Mouse (Mus musculus): Measurements from ENCODE around the gene Slc12a3. TPM values are rescaled to one million over a fixed set of nuclear protein-coding genes. Genes with fewer than 3 reads are reported as not detected.

Slc12a3 gene
- polyA plus RNA-seq (2014; fragmentation: Nextera tagmentation; extraction: Ambion mirVana) = 0.08 TPM in 1 of 2 replicates, not detected in the other

- Histone ChIP-seq H3K27ac (ENCODE audit: low read depth, low read length) (no peak within 1 kb of the TSS), H3K4me2 (ENCODE audit: low read depth, low read length) (no peak within 1 kb of the TSS), H3K9ac (replicated peaks; ENCODE audit: low read depth, low read length) (no peak within 1 kb of the TSS), H3K36me3 (ENCODE audit: control insufficient read depth, insufficient read depth, low read length) (peaks cover 2% of the 10 kb centered on the region; the same call in 1 of the 2 replicates), H3K27me3 (ENCODE audit: control insufficient read depth, insufficient read depth, low read length) (no peaks in the 10 kb centered on the region), H3K4me3 (ENCODE audit: low read depth, low read length) (no peak within 1 kb of the TSS), H3K4me1 (ENCODE audit: control insufficient read depth, insufficient read depth, low read length) (no peaks in the 10 kb centered on the region), H3K9me3 (ENCODE audit: control insufficient read depth, low read length) (no peaks in the 10 kb centered on the region)
- WGBS = 82% methylated on average over 21 of the region's 21 CpGs
- no peak for ATAC-seq (ENCODE audit: low read depth)
These were observed at the start of gene Slc12a3 for GRCm38 (mm10) chr8:94328932-94329728. Gene Slc12a3 (plus strand): TSS chr8:94329201.

GRCm38 (mm10) chr8:94280001-94280613 is 48.9 kb upstream of the Slc12a3 start:
- WGBS = 86% methylated on average over 5 of the region's 5 CpGs
- no peaks in the 10 kb centered on the region for H3K4me1 ChIP-seq (ENCODE audit: control insufficient read depth, insufficient read depth, low read length)
- H3K9ac ChIP-seq (replicated peaks; ENCODE audit: low read depth, low read length) = no peak overlapping the region
- no peak for ATAC-seq (ENCODE audit: low read depth)
- H3K36me3 ChIP-seq (ENCODE audit: control insufficient read depth, insufficient read depth, low read length) = no peaks in the 10 kb centered on the region
- no peak overlapping the region for H3K27ac ChIP-seq (ENCODE audit: low read depth, low read length)
- no peaks in the 10 kb centered on the region for H3K9me3 ChIP-seq (ENCODE audit: control insufficient read depth, low read length)
- no peaks in the 10 kb centered on the region for H3K27me3 ChIP-seq (ENCODE audit: control insufficient read depth, insufficient read depth, low read length)
- no peak overlapping the region for H3K4me2 ChIP-seq (ENCODE audit: low read depth, low read length)
- H3K4me3 ChIP-seq (ENCODE audit: low read depth, low read length) = no peak overlapping the region

GRCm38 (mm10) chr8:94282453-94282985 is 46.5 kb upstream of the Slc12a3 start:
- H3K27ac ChIP-seq (ENCODE audit: low read depth, low read length) = no peak overlapping the region
- no peak overlapping the region for H3K4me3 ChIP-seq (ENCODE audit: low read depth, low read length)
- H3K4me2 ChIP-seq (ENCODE audit: low read depth, low read length) = no peak overlapping the region
- no peaks in the 10 kb centered on the region for H3K4me1 ChIP-seq (ENCODE audit: control insufficient read depth, insufficient read depth, low read length)
- H3K27me3 ChIP-seq (ENCODE audit: control insufficient read depth, insufficient read depth, low read length) = no peaks in the 10 kb centered on the region
- H3K9me3 ChIP-seq (ENCODE audit: control insufficient read depth, low read length) = no peaks in the 10 kb centered on the region
- WGBS = 59% methylated on average over 3 of the region's 3 CpGs
- H3K9ac ChIP-seq (replicated peaks; ENCODE audit: low read depth, low read length) = no peak overlapping the region
- ATAC-seq (ENCODE audit: low read depth) = no peak
- H3K36me3 ChIP-seq (ENCODE audit: control insufficient read depth, insufficient read depth, low read length) = no peaks in the 10 kb centered on the region

- WGBS = 90% methylated on average over 7 of the region's 7 CpGs
These were observed 44.8 kb upstream of the Slc12a3 start for GRCm38 (mm10) chr8:94284204-94284603.

GRCm38 (mm10) chr8:94290606-94291005 is 38.4 kb upstream of the Slc12a3 start:
- no peaks in the 10 kb centered on the region; the same call in 1 of the 2 replicates for H3K36me3 ChIP-seq (ENCODE audit: control insufficient read depth, insufficient read depth, low read length)
- ATAC-seq (ENCODE audit: low read depth) = no peak
- H3K27ac ChIP-seq (ENCODE audit: low read depth, low read length) = no peak overlapping the region
- WGBS = 93% methylated on average over 5 of the region's 5 CpGs
- no peaks in the 10 kb centered on the region for H3K27me3 ChIP-seq (ENCODE audit: control insufficient read depth, insufficient read depth, low read length)
- no peak overlapping the region for H3K4me2 ChIP-seq (ENCODE audit: low read depth, low read length)
- H3K9me3 ChIP-seq (ENCODE audit: control insufficient read depth, low read length) = no peaks in the 10 kb centered on the region
- no peak overlapping the region for H3K4me3 ChIP-seq (ENCODE audit: low read depth, low read length)
- H3K4me1 ChIP-seq (ENCODE audit: control insufficient read depth, insufficient read depth, low read length) = no peaks in the 10 kb centered on the region
- H3K9ac ChIP-seq (replicated peaks; ENCODE audit: low read depth, low read length) = no peak overlapping the region

More at GRCm38 (mm10) chr8:94284204-94284603, 44.8 kb upstream of the Slc12a3 start:
- Histone ChIP-seq H3K27me3 (ENCODE audit: control insufficient read depth, insufficient read depth, low read length) (no peaks in the 10 kb centered on the region), H3K36me3 (ENCODE audit: control insufficient read depth, insufficient read depth, low read length) (no peaks in the 10 kb centered on the region), H3K4me3 (ENCODE audit: low read depth, low read length) (no peak overlapping the region), H3K27ac (ENCODE audit: low read depth, low read length) (no peak overlapping the region), H3K4me2 (ENCODE audit: low read depth, low read length) (no peak overlapping the region), H3K9me3 (ENCODE audit: control insufficient read depth, low read length) (no peaks in the 10 kb centered on the region), H3K4me1 (ENCODE audit: control insufficient read depth, insufficient read depth, low read length) (no peaks in the 10 kb centered on the region), H3K9ac (replicated peaks; ENCODE audit: low read depth, low read length) (no peak overlapping the region)
- ATAC-seq (ENCODE audit: low read depth) = no peak

- Histone ChIP-seq H3K9me3 (ENCODE audit: control insufficient read depth, low read length) (no peaks in the 10 kb centered on the region), H3K27ac (ENCODE audit: low read depth, low read length) (peak overlapping the region; percentile 52), H3K27me3 (ENCODE audit: control insufficient read depth, insufficient read depth, low read length) (no peaks in the 10 kb centered on the region), H3K4me3 (ENCODE audit: low read depth, low read length) (no peak overlapping the region), H3K4me2 (ENCODE audit: low read depth, low read length) (no peak overlapping the region), H3K4me1 (ENCODE audit: control insufficient read depth, insufficient read depth, low read length) (no peaks in the 10 kb centered on the region), H3K36me3 (ENCODE audit: control insufficient read depth, insufficient read depth, low read length) (no peaks in the 10 kb centered on the region; the same call in 1 of the 2 replicates), H3K9ac (replicated peaks; ENCODE audit: low read depth, low read length) (no peak overlapping the region)
- 60% methylated on average over 6 of the region's 6 CpGs for whole genome bisulfite sequencing
- ATAC-seq (ENCODE audit: low read depth) = no peak; the same call in 1 of the 2 replicates
These were observed 36.9 kb upstream of the Slc12a3 start for GRCm38 (mm10) chr8:94292072-94292471.

GRCm38 (mm10) chr8:94292626-94293025 is 36.4 kb upstream of the Slc12a3 start:
- H3K9ac ChIP-seq (replicated peaks; ENCODE audit: low read depth, low read length) = no peak overlapping the region
- no peaks in the 10 kb centered on the region; the same call in 1 of the 2 replicates for H3K36me3 ChIP-seq (ENCODE audit: control insufficient read depth, insufficient read depth, low read length)
- no peak for ATAC-seq (ENCODE audit: low read depth)
- no peaks in the 10 kb centered on the region for H3K4me1 ChIP-seq (ENCODE audit: control insufficient read depth, insufficient read depth, low read length)
- WGBS = 92% methylated on average over 8 of the region's 8 CpGs
- no peak overlapping the region for H3K4me2 ChIP-seq (ENCODE audit: low read depth, low read length)
- no peaks in the 10 kb centered on the region for H3K27me3 ChIP-seq (ENCODE audit: control insufficient read depth, insufficient read depth, low read length)
- H3K27ac ChIP-seq (ENCODE audit: low read depth, low read length) = peak overlapping the region; percentile 44
- no peaks in the 10 kb centered on the region for H3K9me3 ChIP-seq (ENCODE audit: control insufficient read depth, low read length)
- H3K4me3 ChIP-seq (ENCODE audit: low read depth, low read length) = no peak overlapping the region

GRCm38 (mm10) chr8:94295687-94296086 is 33.3 kb upstream of the Slc12a3 start:
- Histone ChIP-seq H3K9ac (replicated peaks; ENCODE audit: low read depth, low read length) (no peak overlapping the region), H3K9me3 (ENCODE audit: control insufficient read depth, low read length) (no peaks in the 10 kb centered on the region), H3K27me3 (ENCODE audit: control insufficient read depth, insufficient read depth, low read length) (no peaks in the 10 kb centered on the region), H3K27ac (ENCODE audit: low read depth, low read length) (peak overlapping the region; percentile 23; the same call in 1 of the 2 replicates), H3K4me1 (ENCODE audit: control insufficient read depth, insufficient read depth, low read length) (no peaks in the 10 kb centered on the region), H3K36me3 (ENCODE audit: control insufficient read depth, insufficient read depth, low read length) (no peaks in the 10 kb centered on the region; the same call in 1 of the 2 replicates), H3K4me2 (ENCODE audit: low read depth, low read length) (no peak overlapping the region), H3K4me3 (ENCODE audit: low read depth, low read length) (no peak overlapping the region)
- WGBS = 77% methylated on average over 6 of the region's 6 CpGs
- no peak for ATAC-seq (ENCODE audit: low read depth)
